Mouse (Mus musculus) CH12.LX (cell line): Measurements from ENCODE around the gene Btd. TPM values are rescaled to one million over a fixed set of nuclear protein-coding genes. Genes with fewer than 3 reads are reported as not detected.

ENCODE experiments used
- DNase-seq: peaks from one replicate; pipeline ENCODE4 v3.0.0-alpha.2; 2013; ENCODE audit errors: extremely low read depth
- H3K27ac ChIP-seq: 2 replicates; pipeline ENCODE4 v1.5.1; 2012; ENCODE audit warnings: low read depth, mild to moderate bottlenecking, control low read depth, moderate library complexity; ENCODE audit not compliant: insufficient read depth
- H3K27me3 ChIP-seq: replicated peaks from 2 replicates; pipeline ENCODE3; 2012; ENCODE audit warnings: inconsistent platforms
- H3K36me3 ChIP-seq, 2 experiments: replicated peaks in 1 of 2; 2 replicates each; pipeline versions ENCODE3 to v1.6.1; 2012; ENCODE audit warnings: inconsistent platforms in 1 of 2, low read length in 1 of 2, mild to moderate bottlenecking in 1 of 2, mixed read lengths in 1 of 2, moderate library complexity in 1 of 2; ENCODE audit not compliant: control insufficient read depth in 1 of 2, insufficient read depth in 1 of 2
- H3K4me1 ChIP-seq, 2 experiments: 2 replicates each; pipeline ENCODE4 v1.6.1; 2012; ENCODE audit warnings: inconsistent platforms in 1 of 2, moderate library complexity in 1 of 2; ENCODE audit not compliant: insufficient read depth in 2 of 2, control insufficient read depth in 1 of 2
- H3K4me2 ChIP-seq: 2 replicates; pipeline ENCODE4 v1.6.1; 2012; ENCODE audit warnings: low read depth, mild to moderate bottlenecking, control low read depth; ENCODE audit not compliant: poor library complexity, insufficient read depth, severe bottlenecking
- H3K4me3 ChIP-seq, 3 experiments: fragments of 150-350 bp in 1 of 3; sonication (generic) in 1 of 3; replicated peaks in 1 of 3; 2 replicates each; pipeline versions ENCODE3 to v1.5.1; 2011 to 2012; ENCODE audit warnings: low read depth in 2 of 3, low read length in 2 of 3, mild to moderate bottlenecking in 2 of 3, moderate library complexity in 2 of 3, control low read depth in 1 of 3, improper control_type of control experiment in 1 of 3, inconsistent platforms in 1 of 3, mixed read lengths in 1 of 3; ENCODE audit not compliant: poor library complexity in 1 of 3
- H3K79me2 ChIP-seq: replicated peaks from 2 replicates; pipeline ENCODE4 v1.6.1; 2012; ENCODE audit warnings: mild to moderate bottlenecking, moderate library complexity; ENCODE audit not compliant: control insufficient read depth, poor library complexity, insufficient read depth, severe bottlenecking; ENCODE audit errors: extremely low read depth
- H3K9ac ChIP-seq: 2 replicates; pipeline ENCODE4 v1.6.1; 2012; ENCODE audit warnings: low read depth, mild to moderate bottlenecking, control low read depth, moderate library complexity; ENCODE audit not compliant: insufficient read depth
- H3K9me3 ChIP-seq: replicated peaks from 2 replicates; pipeline ENCODE3; 2012; ENCODE audit warnings: low read length, inconsistent platforms, mixed read lengths
- BHLHE40 ChIP-seq: IDR thresholded peaks from 2 replicates; pipeline ENCODE4 v1.6.1; 2011; ENCODE audit warnings: mild to moderate bottlenecking, low read depth, low read length, improper control_type of control experiment
- CHD2 ChIP-seq: IDR thresholded peaks from 2 replicates; pipeline ENCODE4 v1.6.1; 2011; ENCODE audit warnings: low read length, improper control_type of control experiment
- CTCF ChIP-seq, 2 experiments: IDR thresholded peaks in 1 of 2; conservative IDR thresholded peaks in 1 of 2; 2 replicates each; pipeline ENCODE4 v1.5.1; 2011 to 2012; ENCODE audit warnings: low read depth in 2 of 2, low read length in 2 of 2, improper control_type of control experiment in 1 of 2, inconsistent platforms in 1 of 2, mild to moderate bottlenecking in 1 of 2, moderate library complexity in 1 of 2
- E2F4 ChIP-seq: IDR thresholded peaks from 2 replicates; pipeline ENCODE4 v1.6.1; 2011; ENCODE audit warnings: low read depth, low read length, improper control_type of control experiment; ENCODE audit not compliant: insufficient replicate concordance
- ELF1 ChIP-seq: IDR thresholded peaks from 2 replicates; pipeline ENCODE4 v1.6.1; 2014; ENCODE audit warnings: low read depth, mild to moderate bottlenecking, inconsistent platforms, low read length, improper control_type of control experiment
- EP300 ChIP-seq: IDR thresholded peaks from 2 replicates; pipeline ENCODE4 v1.6.1; 2011; ENCODE audit warnings: low read length, improper control_type of control experiment
- IRF4 ChIP-seq: IDR thresholded peaks from 2 replicates; pipeline ENCODE4 v1.6.1; 2014; ENCODE audit warnings: low read depth, mild to moderate bottlenecking, inconsistent platforms, low read length, improper control_type of control experiment
- JUN ChIP-seq: IDR thresholded peaks from 2 replicates; pipeline ENCODE4 v1.6.1; 2011; ENCODE audit warnings: low read depth, mild to moderate bottlenecking, low read length, improper control_type of control experiment, moderate library complexity; ENCODE audit not compliant: insufficient read depth
- JUND ChIP-seq: conservative IDR thresholded peaks from 2 replicates; pipeline ENCODE4 v1.6.1; 2011; ENCODE audit warnings: low read depth, low read length, improper control_type of control experiment
- KAT2A ChIP-seq: IDR thresholded peaks from 2 replicates; pipeline ENCODE4 v1.6.1; 2012; ENCODE audit warnings: low read length, improper control_type of control experiment, inconsistent platforms; ENCODE audit not compliant: insufficient replicate concordance
- MAX ChIP-seq: IDR thresholded peaks from 2 replicates; pipeline ENCODE4 v1.6.1; 2011; ENCODE audit warnings: low read length, improper control_type of control experiment
- MEF2A ChIP-seq: IDR thresholded peaks from 2 replicates; pipeline ENCODE4 v1.6.1; 2014; ENCODE audit warnings: low read depth, mild to moderate bottlenecking, inconsistent platforms, low read length, improper control_type of control experiment, borderline replicate concordance
- MYC ChIP-seq: IDR thresholded peaks from 2 replicates; pipeline ENCODE4 v1.6.1; 2011; ENCODE audit warnings: low read depth, mild to moderate bottlenecking, improper control_type of control experiment, low read length
- NELFE ChIP-seq: IDR thresholded peaks from 2 replicates; pipeline ENCODE4 v1.6.1; 2011; ENCODE audit warnings: low read depth, low read length, improper control_type of control experiment
- NRF1 ChIP-seq: IDR thresholded peaks from 2 replicates; pipeline ENCODE4 v1.6.1; 2014; ENCODE audit warnings: low read depth, mild to moderate bottlenecking, inconsistent platforms, low read length, improper control_type of control experiment, moderate library complexity
- PAX5 ChIP-seq: IDR thresholded peaks from 2 replicates; pipeline ENCODE4 v1.6.1; 2012; ENCODE audit warnings: low read length, inconsistent platforms, mixed read lengths
- POLR2AphosphoS2 ChIP-seq: IDR thresholded peaks from 2 replicates; pipeline ENCODE4 v1.6.1; 2011; ENCODE audit warnings: low read depth, low read length, improper control_type of control experiment
- RAD21 ChIP-seq: IDR thresholded peaks from 2 replicates; pipeline ENCODE4 v1.6.1; 2011; ENCODE audit warnings: low read depth, mild to moderate bottlenecking, low read length, improper control_type of control experiment, moderate library complexity
- SIN3A ChIP-seq: IDR thresholded peaks from 2 replicates; pipeline ENCODE4 v1.6.1; 2012; ENCODE audit warnings: low read length, improper control_type of control experiment, inconsistent platforms
- SMC3 ChIP-seq: IDR thresholded peaks from 2 replicates; pipeline ENCODE4 v1.6.1; 2011; ENCODE audit warnings: low read depth, low read length, improper control_type of control experiment
- TBP ChIP-seq: conservative IDR thresholded peaks from 2 replicates; pipeline ENCODE4 v1.6.1; 2011; ENCODE audit warnings: low read depth, low read length, improper control_type of control experiment
- USF1 ChIP-seq: IDR thresholded peaks from 2 replicates; pipeline ENCODE4 v1.6.1; 2014; ENCODE audit warnings: low read depth, mild to moderate bottlenecking, inconsistent platforms, low read length, improper control_type of control experiment
- ZC3H11A ChIP-seq: IDR thresholded peaks from 2 replicates; pipeline ENCODE4 v1.6.1; 2012; ENCODE audit warnings: low read depth, mild to moderate bottlenecking, inconsistent platforms, low read length, improper control_type of control experiment
- ZKSCAN1 ChIP-seq: IDR thresholded peaks from 2 replicates; pipeline ENCODE4 v1.6.1; 2012; ENCODE audit warnings: low read depth, inconsistent platforms, low read length, improper control_type of control experiment, borderline replicate concordance
- ZMIZ1 ChIP-seq: IDR thresholded peaks from 2 replicates; pipeline ENCODE4 v1.6.1; 2012; ENCODE audit warnings: low read depth, mild to moderate bottlenecking, inconsistent platforms, low read length, improper control_type of control experiment
- dilution Hi-C: fragments of 300-500 bp; cut with MboI; formaldehyde crosslinking; loops from 2 replicates; pipeline ENCODE4 v1.14.3; 2020; ENCODE audit warnings: low sequenced_read_pairs; ENCODE audit not compliant: extremely low pct_unique_long_range_greater_than_20kb, extremely low pct_ligation_motif_present
- in situ Hi-C: fragments of 300-500 bp; cut with MboI; formaldehyde crosslinking; loops from 3 replicates; pipeline ENCODE4 v1.14.3; 2019; ENCODE audit warnings: low sequenced_read_pairs, low pct_ligation_motif_present, low pct_unique_long_range_greater_than_20kb, mixed read lengths
- polyA plus RNA-seq: library from polyadenylated mRNA; unstranded; fragments of >175 nt; gene quantifications from 2 replicates; pipeline ENCODE4 v1.2.1, GENCODE M21; 2012; ENCODE audit warnings: low read depth; ENCODE audit not compliant: insufficient read length
- total RNA-seq, 2 experiments: library from RNA; depleted of rRNA; stranded (reverse); fragments of 300-350 nt in 1 of 2; fragments of >200 nt in 1 of 2; gene quantifications; 2 replicates each; pipeline ENCODE4 v1.2.3; 2012 to 2014

The Btd gene
- total and polyA plus RNA-seq, 3 experiments, result 16.2 to 25.4 (median 23.0) TPM

DNA sequence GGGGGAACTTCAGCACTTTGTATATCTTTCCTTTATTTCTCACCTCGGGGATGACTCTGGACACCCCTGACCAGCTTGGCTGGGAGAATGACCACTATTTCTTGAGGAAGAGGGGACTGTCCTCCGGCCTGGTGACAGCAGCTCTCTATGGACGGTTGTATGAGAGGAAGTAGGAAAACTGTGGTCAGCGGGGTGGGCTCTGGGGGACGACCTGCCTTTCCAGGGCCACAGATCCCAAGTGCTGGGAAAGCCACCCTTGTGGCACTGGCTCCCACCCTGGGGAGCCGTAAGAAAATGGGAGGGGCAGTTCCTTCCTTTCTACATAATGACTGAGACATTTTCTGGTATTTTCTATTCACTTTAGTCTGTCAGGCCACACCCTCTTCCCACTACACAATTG is 26.9 kb downstream of the Btd start:
- H3K27ac ChIP-seq, result no peak overlapping the region
- H3K4me2 ChIP-seq, result no peak overlapping the region
- dilution Hi-C loops (no loop called here), in situ Hi-C loops (no loop called here)
- no peak overlapping the region for H3K9ac ChIP-seq
- H3K4me3 ChIP-seq, result no peak overlapping the region
- TF ChIP-seq PAX5 (no peak), BHLHE40 (no peak), JUND (no peak), MAX (no peak), ZC3H11A (no peak), RAD21 (no peak), KAT2A (no peak), ELF1 (no peak), TBP (no peak), IRF4 (no peak), JUN (no peak), E2F4 (no peak), NRF1 (no peak), MEF2A (no peak), USF1 (no peak)
- peaks cover 38 to 75% of the 10 kb centered on the region in 2 experiments for H3K4me1 ChIP-seq
- H3K79me2 ChIP-seq, result no peaks in the 10 kb centered on the region
- DNase-seq, result no peak
- H3K9me3 ChIP-seq, result peaks cover 8% of the 10 kb centered on the region
- H3K36me3 ChIP-seq, result peaks cover 10 to 30% of the 10 kb centered on the region in 2 experiments
- no peaks in the 10 kb centered on the region for H3K27me3 ChIP-seq

DNA sequence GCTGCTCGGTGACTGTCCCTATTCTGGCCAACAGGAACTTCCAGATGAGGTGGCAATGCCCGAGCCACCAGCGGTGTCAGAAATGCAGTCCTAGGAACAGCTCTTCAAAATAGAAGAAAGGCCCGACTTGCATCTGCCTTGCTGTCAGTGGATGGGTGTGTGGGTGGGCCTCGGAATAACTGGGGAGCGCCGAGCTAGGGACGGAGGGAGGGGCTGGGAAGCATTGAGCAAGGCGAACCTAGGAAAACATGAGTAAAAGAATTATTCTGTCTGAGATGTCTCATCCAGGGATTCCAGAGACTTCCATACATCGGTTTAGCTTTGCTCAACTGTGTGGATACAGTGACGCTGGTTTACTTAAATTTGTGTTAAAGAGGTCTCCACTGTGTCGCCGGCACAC is 27.5 kb downstream of the Btd start:
- H3K79me2 ChIP-seq, result no peaks in the 10 kb centered on the region
- peaks cover 32 to 70% of the 10 kb centered on the region in 2 experiments for H3K4me1 ChIP-seq
- peaks cover 8% of the 10 kb centered on the region for H3K9me3 ChIP-seq
- no peak overlapping the region for H3K27ac ChIP-seq
- TF ChIP-seq ZMIZ1 (no peak), EP300 (no peak), NRF1 (no peak), POLR2AphosphoS2 (no peak), IRF4 (no peak), NELFE (no peak), CTCF (conservative IDR thresholded peaks at IDR 0.05 in 1 of 2, IDR thresholded peaks at IDR 0.05 in 1 of 2; ENCODE audit: low read depth in 2 of 2, low read length in 2 of 2) (no peak), CHD2 (no peak), SIN3A (no peak), MYC (no peak), ZKSCAN1 (no peak), TBP (no peak), SMC3 (no peak), MEF2A (no peak)
- TF ChIP-seq, all 38 proteins: peak for 0
- H3K36me3 ChIP-seq, result peaks cover 10 to 30% of the 10 kb centered on the region in 2 experiments
- H3K4me2 ChIP-seq, result no peak overlapping the region
- H3K4me3 ChIP-seq, result no peak overlapping the region
- H3K27me3 ChIP-seq, result no peaks in the 10 kb centered on the region
- H3K9ac ChIP-seq, result no peak overlapping the region
- in situ Hi-C loops (no loop called here), dilution Hi-C loops (no loop called here)
- DNase-seq, result no peak
